Mouse (Mus musculus): ENCODE measurements around the gene Capn9. TPM values are rescaled to one million over a fixed set of nuclear protein-coding genes. Genes with fewer than 3 reads are reported as not detected.

Gene Capn9
- polyA plus RNA-seq, 1 experiment from 2014 or later = 0.08 TPM

GRCm38 (mm10) chr8:124585718-124586425 lies 10.0 kb downstream of the Capn9 start:
- Histone ChIP-seq H3K27ac (ENCODE audit: low read depth, low read length) (no peak overlapping the region), H3K4me2 (replicated peaks; ENCODE audit: low read depth, low read length) (no peak overlapping the region), H3K27me3 (ENCODE audit: control insufficient read depth, insufficient read depth, low read length) (no peaks in the 10 kb centered on the region), H3K9me3 (ENCODE audit: control insufficient read depth, low read length) (no peaks in the 10 kb centered on the region), H3K4me1 (ENCODE audit: control insufficient read depth, insufficient read depth, low read length) (no peaks in the 10 kb centered on the region), H3K36me3 (ENCODE audit: control insufficient read depth, insufficient read depth, low read length) (no peaks in the 10 kb centered on the region), H3K4me3 (ENCODE audit: low read length) (no peak overlapping the region), H3K9ac (ENCODE audit: low read depth, low read length) (no peak overlapping the region)
- 44% methylated on average over 3 of the region's 3 CpGs for whole genome bisulfite sequencing
- ATAC-seq (ENCODE audit: low FRiP score, low TSS enrichment) = no peak; the same call in 1 of the 2 replicates

DNA sequence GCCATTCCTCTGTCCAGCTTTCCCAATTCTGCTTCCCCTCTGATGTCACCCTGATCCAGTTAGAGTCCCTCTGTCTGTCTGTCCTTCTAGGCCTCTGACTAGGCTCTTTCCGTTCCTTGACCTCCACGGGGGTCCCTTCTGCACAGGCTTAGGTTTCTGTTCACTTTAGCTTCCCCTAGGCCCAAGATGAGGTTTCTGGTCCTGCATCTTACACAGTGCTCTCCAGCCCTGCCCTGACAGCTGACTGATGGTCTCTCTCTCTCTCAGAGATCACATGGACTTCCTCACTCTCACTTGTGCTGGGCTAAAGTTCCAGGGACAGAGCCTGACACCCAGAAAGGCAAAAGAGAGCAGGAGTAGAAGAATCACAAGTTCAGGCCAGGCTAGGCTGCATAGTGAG lies 10.6 kb downstream of the Capn9 start:
- no peaks in the 10 kb centered on the region for H3K4me1 ChIP-seq (ENCODE audit: control insufficient read depth, insufficient read depth, low read length)
- no peaks in the 10 kb centered on the region for H3K36me3 ChIP-seq (ENCODE audit: control insufficient read depth, insufficient read depth, low read length)
- no peaks in the 10 kb centered on the region for H3K9me3 ChIP-seq (ENCODE audit: control insufficient read depth, low read length)
- no peak overlapping the region for H3K4me2 ChIP-seq (replicated peaks; ENCODE audit: low read depth, low read length)
- no peak overlapping the region for H3K4me3 ChIP-seq (ENCODE audit: low read length)
- no peak for ATAC-seq (ENCODE audit: low FRiP score, low TSS enrichment)
- no peaks in the 10 kb centered on the region for H3K27me3 ChIP-seq (ENCODE audit: control insufficient read depth, insufficient read depth, low read length)
- 81% methylated on average over 2 of the region's 2 CpGs for WGBS
- H3K9ac ChIP-seq (ENCODE audit: low read depth, low read length) = no peak overlapping the region
- H3K27ac ChIP-seq (ENCODE audit: low read depth, low read length) = no peak overlapping the region

DNA sequence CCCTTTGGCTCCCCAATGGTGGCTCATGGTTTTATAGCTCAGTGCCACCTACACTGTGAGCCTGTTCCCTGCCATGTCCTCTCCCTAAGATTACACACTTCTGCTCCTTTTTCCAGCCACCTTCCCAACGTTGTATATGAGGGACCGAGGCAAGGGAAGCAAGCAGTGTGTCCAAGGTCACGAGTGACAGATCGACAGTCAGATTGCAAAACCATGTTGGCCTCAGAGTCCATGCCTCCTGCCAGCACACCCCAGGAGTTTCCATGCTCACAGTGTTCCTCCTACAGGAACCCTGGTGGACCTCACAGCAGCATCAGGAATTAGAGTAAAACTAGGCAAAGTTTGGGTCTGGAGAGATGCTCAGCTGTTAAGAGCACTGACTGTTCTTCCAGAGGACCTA lies 13.5 kb downstream of the Capn9 start:
- Histone ChIP-seq H3K36me3 (ENCODE audit: control insufficient read depth, insufficient read depth, low read length) (no peaks in the 10 kb centered on the region), H3K4me3 (ENCODE audit: low read length) (no peak overlapping the region), H3K9ac (ENCODE audit: low read depth, low read length) (no peak overlapping the region), H3K9me3 (ENCODE audit: control insufficient read depth, low read length) (no peaks in the 10 kb centered on the region), H3K4me2 (replicated peaks; ENCODE audit: low read depth, low read length) (no peak overlapping the region), H3K27ac (ENCODE audit: low read depth, low read length) (no peak overlapping the region), H3K27me3 (ENCODE audit: control insufficient read depth, insufficient read depth, low read length) (no peaks in the 10 kb centered on the region), H3K4me1 (ENCODE audit: control insufficient read depth, insufficient read depth, low read length) (no peaks in the 10 kb centered on the region)
- ATAC-seq (ENCODE audit: low FRiP score, low TSS enrichment) = no peak
- 77% methylated on average over 4 of the region's 4 CpGs for WGBS

GRCm38 (mm10) chr8:124604066-124604465 lies 28.2 kb downstream of the Capn9 start:
- ATAC-seq (ENCODE audit: low FRiP score, low TSS enrichment) = no peak
- H3K9me3 ChIP-seq (ENCODE audit: control insufficient read depth, low read length) = no peaks in the 10 kb centered on the region
- H3K4me3 ChIP-seq (ENCODE audit: low read length) = no peak overlapping the region
- 81% methylated on average over 5 of the region's 5 CpGs for WGBS
- H3K4me1 ChIP-seq (ENCODE audit: control insufficient read depth, insufficient read depth, low read length) = no peaks in the 10 kb centered on the region
- H3K27ac ChIP-seq (ENCODE audit: low read depth, low read length) = no peak overlapping the region
- H3K27me3 ChIP-seq (ENCODE audit: control insufficient read depth, insufficient read depth, low read length) = no peaks in the 10 kb centered on the region
- H3K36me3 ChIP-seq (ENCODE audit: control insufficient read depth, insufficient read depth, low read length) = no peaks in the 10 kb centered on the region
- H3K4me2 ChIP-seq (replicated peaks; ENCODE audit: low read depth, low read length) = no peak overlapping the region
- H3K9ac ChIP-seq (ENCODE audit: low read depth, low read length) = no peak overlapping the region

GRCm38 (mm10) chr8:124608239-124608971 lies 32.5 kb downstream of the Capn9 start:
- no peak overlapping the region for H3K27ac ChIP-seq (ENCODE audit: low read depth, low read length)
- H3K36me3 ChIP-seq (ENCODE audit: control insufficient read depth, insufficient read depth, low read length) = no peaks in the 10 kb centered on the region
- H3K9me3 ChIP-seq (ENCODE audit: control insufficient read depth, low read length) = no peaks in the 10 kb centered on the region
- H3K4me1 ChIP-seq (ENCODE audit: control insufficient read depth, insufficient read depth, low read length) = no peaks in the 10 kb centered on the region
- H3K4me3 ChIP-seq (ENCODE audit: low read length) = no peak overlapping the region
- H3K4me2 ChIP-seq (replicated peaks; ENCODE audit: low read depth, low read length) = no peak overlapping the region
- no peak overlapping the region for H3K9ac ChIP-seq (ENCODE audit: low read depth, low read length)
- ATAC-seq (ENCODE audit: low FRiP score, low TSS enrichment) = no peak
- H3K27me3 ChIP-seq (ENCODE audit: control insufficient read depth, insufficient read depth, low read length) = no peaks in the 10 kb centered on the region
- 68% methylated on average over 13 of the region's 13 CpGs for WGBS

DNA sequence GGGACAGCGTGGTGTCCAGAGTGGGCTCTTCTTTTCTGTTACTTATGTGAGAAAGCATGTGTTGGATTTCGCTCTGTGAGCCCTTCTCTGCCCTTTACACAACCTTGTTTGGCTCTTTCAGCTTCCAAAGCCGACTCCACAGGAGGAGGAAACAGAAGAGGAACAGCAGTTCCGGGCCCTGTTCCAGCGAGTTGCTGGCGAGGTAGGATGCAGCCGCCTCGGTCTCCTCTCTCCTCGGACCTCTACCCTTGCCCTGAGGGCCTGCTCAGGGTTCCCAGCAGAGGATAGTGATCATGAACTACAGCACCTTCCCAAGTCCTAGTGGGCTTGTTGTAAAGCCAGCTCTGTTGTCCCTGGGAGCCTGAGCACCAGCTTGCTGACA lies 33.1 kb downstream of the Capn9 start:
- H3K9me3 ChIP-seq (ENCODE audit: control insufficient read depth, low read length) = no peaks in the 10 kb centered on the region
- H3K9ac ChIP-seq (ENCODE audit: low read depth, low read length) = no peak overlapping the region
- no peak overlapping the region for H3K4me2 ChIP-seq (replicated peaks; ENCODE audit: low read depth, low read length)
- H3K27me3 ChIP-seq (ENCODE audit: control insufficient read depth, insufficient read depth, low read length) = no peaks in the 10 kb centered on the region
- no peak for ATAC-seq (ENCODE audit: low FRiP score, low TSS enrichment)
- H3K4me1 ChIP-seq (ENCODE audit: control insufficient read depth, insufficient read depth, low read length) = no peaks in the 10 kb centered on the region
- H3K27ac ChIP-seq (ENCODE audit: low read depth, low read length) = no peak overlapping the region
- no peaks in the 10 kb centered on the region for H3K36me3 ChIP-seq (ENCODE audit: control insufficient read depth, insufficient read depth, low read length)
- no peak overlapping the region for H3K4me3 ChIP-seq (ENCODE audit: low read length)
- WGBS = 85% methylated on average over 9 of the region's 9 CpGs

- Histone ChIP-seq H3K4me3 (ENCODE audit: low read length) (no peak overlapping the region), H3K4me2 (replicated peaks; ENCODE audit: low read depth, low read length) (no peak overlapping the region)
- WGBS = 86% methylated on average over 5 of the region's 6 CpGs
Observed at GRCm38 (mm10) chr8:124614325-124614724, 38.4 kb downstream of the Capn9 start.

DNA sequence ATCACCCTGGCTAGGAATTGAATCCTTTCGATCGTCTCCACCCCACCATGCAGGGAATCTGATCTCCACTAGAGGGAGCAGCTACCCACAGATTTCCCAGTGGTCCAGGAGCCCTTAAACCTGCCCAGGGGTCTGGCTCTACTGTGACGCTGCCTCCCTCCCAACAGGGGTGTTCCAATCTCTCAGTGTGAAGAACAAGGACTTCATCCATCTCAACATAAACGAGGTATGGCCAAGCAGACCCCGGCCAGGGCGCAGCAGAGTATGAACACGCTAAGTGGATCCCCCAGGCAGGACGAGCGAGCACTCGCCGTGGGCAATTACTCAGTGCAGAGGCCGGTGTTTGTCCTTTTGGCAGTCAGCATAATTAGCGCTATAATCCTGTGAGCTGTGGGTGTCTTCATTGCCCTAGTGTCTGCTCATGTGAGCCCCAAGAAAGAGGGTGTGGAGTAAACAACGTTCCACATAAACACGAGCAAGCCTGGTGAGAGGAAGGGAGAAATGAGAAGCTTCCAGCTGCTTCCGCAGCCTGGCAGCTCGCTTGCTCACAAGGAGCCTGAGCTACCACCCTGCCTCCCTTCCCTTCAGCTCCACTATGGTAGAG lies 41.5 kb downstream of the Capn9 start:
- ATAC-seq (ENCODE audit: low FRiP score, low TSS enrichment) = peak; percentile 90
- Histone ChIP-seq H3K9ac (ENCODE audit: low read depth, low read length) (peak overlapping the region; percentile 38), H3K36me3 (ENCODE audit: control insufficient read depth, insufficient read depth, low read length) (no peaks in the 10 kb centered on the region), H3K27me3 (ENCODE audit: control insufficient read depth, insufficient read depth, low read length) (no peaks in the 10 kb centered on the region; the same call in 1 of the 2 replicates), H3K9me3 (ENCODE audit: control insufficient read depth, low read length) (no peaks in the 10 kb centered on the region), H3K4me3 (ENCODE audit: low read length) (peak overlapping the region; percentile 38), H3K4me1 (ENCODE audit: control insufficient read depth, insufficient read depth, low read length) (no peaks in the 10 kb centered on the region), H3K27ac (ENCODE audit: low read depth, low read length) (no peak overlapping the region), H3K4me2 (replicated peaks; ENCODE audit: low read depth, low read length) (peak overlapping the region; percentile 59)
- 7% methylated on average over 17 of the region's 17 CpGs for WGBS

More at GRCm38 (mm10) chr8:124614325-124614724, 38.4 kb downstream of the Capn9 start:
- Histone ChIP-seq H3K4me1 (ENCODE audit: control insufficient read depth, insufficient read depth, low read length) (no peaks in the 10 kb centered on the region), H3K9ac (ENCODE audit: low read depth, low read length) (no peak overlapping the region), H3K27ac (ENCODE audit: low read depth, low read length) (no peak overlapping the region), H3K9me3 (ENCODE audit: control insufficient read depth, low read length) (no peaks in the 10 kb centered on the region), H3K27me3 (ENCODE audit: control insufficient read depth, insufficient read depth, low read length) (no peaks in the 10 kb centered on the region; the same call in 1 of the 2 replicates), H3K36me3 (ENCODE audit: control insufficient read depth, insufficient read depth, low read length) (no peaks in the 10 kb centered on the region)
- ATAC-seq (ENCODE audit: low FRiP score, low TSS enrichment) = no peak

- H3K9me3 ChIP-seq (ENCODE audit: control insufficient read depth, low read length) = no peaks in the 10 kb centered on the region
- H3K4me3 ChIP-seq (ENCODE audit: low read length) = no peak overlapping the region
- ATAC-seq (ENCODE audit: low FRiP score, low TSS enrichment) = no peak
Observed at GRCm38 (mm10) chr8:124618252-124618651, 42.3 kb downstream of the Capn9 start.

More at GRCm38 (mm10) chr8:124618252-124618651, 42.3 kb downstream of the Capn9 start:
- 68% methylated on average over 9 of the region's 9 CpGs for WGBS
- Histone ChIP-seq H3K27me3 (ENCODE audit: control insufficient read depth, insufficient read depth, low read length) (no peaks in the 10 kb centered on the region; the same call in 1 of the 2 replicates), H3K4me1 (ENCODE audit: control insufficient read depth, insufficient read depth, low read length) (no peaks in the 10 kb centered on the region), H3K36me3 (ENCODE audit: control insufficient read depth, insufficient read depth, low read length) (no peaks in the 10 kb centered on the region), H3K27ac (ENCODE audit: low read depth, low read length) (no peak overlapping the region), H3K9ac (ENCODE audit: low read depth, low read length) (no peak overlapping the region), H3K4me2 (replicated peaks; ENCODE audit: low read depth, low read length) (no peak overlapping the region)
